Mouse (Mus musculus) bone marrow, adult 2 months (tissue): ENCODE measurements around the gene Cebpb.
A peak's percentile ranks its signal among the peaks of the same experiment; 100 is the strongest.

Source experiments
- CTCF ChIP-seq: fragments of 200-500 bp; IDR thresholded peaks from 2 replicates; pipeline ENCODE4 v1.5.1; 2011; ENCODE audit warnings: low read length, control low read depth; ENCODE audit not compliant: control insufficient read depth, insufficient read depth
- POLR2A ChIP-seq: fragments of 200-500 bp; IDR thresholded peaks from 2 replicates; pipeline ENCODE4 v1.6.1; 2011; ENCODE audit warnings: low read depth, mild to moderate bottlenecking, control low read depth, low read length, borderline replicate concordance; ENCODE audit not compliant: control insufficient read depth

- TF ChIP-seq CTCF (no peak), POLR2A (peak; percentile 83)
Measured at GRCm38 (mm10) chr2:167661270-167662203, 27.2 kb upstream of the Cebpb start, which contains the start of gene Gm20431.
